Mouse (Mus musculus) kidney, postnatal 0 days (tissue): ENCODE results near the gene Vsig2. TPM values are rescaled to one million over a fixed set of nuclear protein-coding genes. Genes with fewer than 3 reads are reported as not detected.

ENCODE experiments used
- ATAC-seq: fragments of 200-750 bp; cut with Nextera tagmentation; replicated peaks from 2 replicates; pipeline ENCODE4 v1.8.0; 2017; ENCODE audit warnings: low read depth, moderate number of reproducible peaks, moderate TSS enrichment, moderate library complexity; ENCODE audit not compliant: low FRiP score
- DNase-seq: peaks from one replicate; pipeline ENCODE4 v3.0.0-alpha.2; 2016; ENCODE audit warnings: low spot score
- H3K27ac ChIP-seq: fragments of 300-500 bp; sonication (generic); 2 replicates; pipeline ENCODE4 v1.5.1; 2014; ENCODE audit warnings: mild to moderate bottlenecking
- H3K27me3 ChIP-seq: fragments of 300-500 bp; sonication (generic); 2 replicates; pipeline ENCODE4 v1.6.1; 2014; ENCODE audit warnings: low read length, mixed read lengths; ENCODE audit not compliant: insufficient read depth
- H3K36me3 ChIP-seq: fragments of 300-500 bp; sonication (generic); 2 replicates; pipeline ENCODE4 v1.6.1; 2014; ENCODE audit warnings: low read length, mixed read lengths; ENCODE audit not compliant: insufficient read depth
- H3K4me1 ChIP-seq: fragments of 300-500 bp; sonication (generic); replicated peaks from 2 replicates; pipeline ENCODE4 v1.6.1; 2014; ENCODE audit warnings: antibody characterized with exemption, low read length, mixed read lengths; ENCODE audit not compliant: insufficient read depth
- H3K4me2 ChIP-seq: fragments of 300-500 bp; sonication (generic); 2 replicates; pipeline ENCODE4 v1.6.1; 2014; ENCODE audit warnings: mild to moderate bottlenecking, low read length, moderate library complexity, mixed read lengths
- H3K4me3 ChIP-seq: fragments of 300-500 bp; sonication (generic); replicated peaks from 2 replicates; pipeline ENCODE4 v1.5.1; 2014; ENCODE audit warnings: low read depth, low read length
- H3K9ac ChIP-seq: fragments of 300-500 bp; sonication (generic); 2 replicates; pipeline ENCODE4 v1.6.1; 2014; ENCODE audit warnings: low read depth, low read length
- H3K9me3 ChIP-seq: fragments of 300-500 bp; sonication (generic); replicated peaks from 2 replicates; pipeline ENCODE4 v1.6.1; 2016; ENCODE audit warnings: low read length, inconsistent platforms, mixed read lengths
- CTCF ChIP-seq: IDR thresholded peaks from 2 replicates; pipeline ENCODE4 v1.5.1; 2016; ENCODE audit warnings: antibody characterized with exemption, low read depth, mild to moderate bottlenecking, moderate library complexity
- WGBS: fragments of 180-500 bp; shearing (Covaris S2); extraction: QIAGEN DNeasy Blood & Tissue Kit; methylation state at CpG from one replicate; pipeline ENCODE4 v1.1.7; 2014; 5-methylcytosine and 5-hydroxymethylcytosine counted together
- polyA plus RNA-seq: library from polyadenylated mRNA; unstranded; fragments of >200 nt; fragmentation: Nextera tagmentation; extraction: Ambion mirVana; gene quantifications from 2 replicates; pipeline ENCODE4 v1.2.1, GENCODE M21; 2015

Vsig2 gene
- polyA plus RNA-seq, 1 experiment from 2014 or later: 5.5 TPM

DNA sequence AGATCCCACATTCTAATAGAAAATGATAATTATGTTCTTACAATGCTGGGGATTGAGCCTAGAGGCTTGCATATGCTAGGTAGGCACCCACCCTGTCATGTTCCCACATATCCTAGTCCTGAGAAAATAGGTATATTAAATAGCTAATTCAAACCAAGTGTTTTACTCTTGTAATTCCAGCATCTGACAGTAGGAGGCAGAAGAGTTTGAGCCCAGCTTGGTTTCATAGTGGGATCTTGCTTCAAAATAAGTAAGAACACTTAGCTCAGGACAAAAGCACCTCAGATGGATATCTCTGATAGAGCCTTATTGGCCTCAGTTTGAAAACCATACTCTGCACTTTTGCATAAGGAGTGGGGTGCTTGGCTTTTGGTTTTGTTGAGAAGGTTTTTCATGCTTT lies 34.7 kb upstream of the Vsig2 start:
- Histone ChIP-seq H3K9ac (no peak overlapping the region), H3K4me1 (0 out of 2 replicates have a peak, but pooled peaks cover 5% of the 10 kb centered on the region), H3K36me3 (no peaks in the 10 kb centered on the region), H3K27me3 (no peaks in the 10 kb centered on the region), H3K9me3 (no peaks in the 10 kb centered on the region), H3K4me2 (no peak overlapping the region), H3K27ac (no peak overlapping the region), H3K4me3 (no peak overlapping the region)
- no peak for DNase-seq
- no peak; the same call in 1 of the 2 replicates for TF ChIP-seq CTCF
- ATAC-seq: no peak

DNA sequence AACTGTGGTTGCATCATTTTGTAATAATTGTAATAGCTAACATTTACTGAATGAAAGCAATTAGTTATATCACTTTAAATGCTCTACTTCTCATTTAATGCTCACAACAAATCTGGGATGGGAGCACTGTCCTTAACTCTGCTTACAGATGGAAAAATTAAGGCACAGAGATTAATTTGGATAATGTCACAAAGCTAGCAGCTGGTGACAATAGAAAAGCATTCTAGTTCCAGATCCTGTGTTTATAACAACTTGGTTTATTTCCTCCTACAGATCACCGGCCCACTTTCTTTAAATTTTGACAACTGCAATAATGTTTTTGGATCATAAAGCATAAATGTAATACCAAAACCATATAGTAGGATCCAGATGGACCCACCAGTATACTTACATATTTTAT lies 33.0 kb upstream of the Vsig2 start:
- H3K9me3 ChIP-seq: no peaks in the 10 kb centered on the region
- H3K4me2 ChIP-seq: no peak overlapping the region
- no peak overlapping the region for H3K9ac ChIP-seq
- H3K4me1 ChIP-seq: 0 out of 2 replicates have a peak, but pooled peaks cover 5% of the 10 kb centered on the region
- no peak for ATAC-seq
- no peaks in the 10 kb centered on the region for H3K36me3 ChIP-seq
- H3K27me3 ChIP-seq: no peaks in the 10 kb centered on the region
- H3K4me3 ChIP-seq: no peak overlapping the region
- DNase-seq: no peak
- TF ChIP-seq CTCF: no peak
- H3K27ac ChIP-seq: no peak overlapping the region
- 80% methylated on average over 1 of the region's 1 CpGs for WGBS

DNA sequence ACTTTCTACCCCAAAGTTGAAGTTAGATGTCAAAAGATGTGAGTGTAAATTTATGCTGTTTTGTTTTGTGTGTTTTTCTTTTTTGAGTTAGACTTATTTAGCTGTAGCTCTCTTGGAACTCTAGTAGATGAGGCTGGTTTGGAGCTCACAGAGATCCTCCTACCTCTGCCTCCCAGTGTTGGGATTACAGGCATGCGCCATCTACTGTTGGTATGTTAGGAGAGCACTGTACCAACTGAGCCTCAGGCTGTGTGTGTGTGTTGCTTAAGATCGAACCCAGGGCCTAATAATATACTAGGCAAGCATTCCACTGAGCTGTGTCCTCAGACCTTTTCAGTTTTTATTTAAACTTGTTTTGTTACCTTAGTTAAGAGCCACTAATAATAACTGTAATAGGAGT lies 27.0 kb upstream of the Vsig2 start:
- ATAC-seq: no peak
- no peaks in the 10 kb centered on the region for H3K27me3 ChIP-seq
- no peak overlapping the region for H3K27ac ChIP-seq
- no peak for DNase-seq
- WGBS: 91% methylated on average over 2 of the region's 2 CpGs
- no peak overlapping the region for H3K9ac ChIP-seq
- 0 out of 2 replicates have a peak, but pooled peaks cover 7% of the 10 kb centered on the region for H3K4me1 ChIP-seq
- H3K4me2 ChIP-seq: no peak overlapping the region
- H3K4me3 ChIP-seq: no peak overlapping the region
- no peaks in the 10 kb centered on the region for H3K36me3 ChIP-seq
- H3K9me3 ChIP-seq: no peaks in the 10 kb centered on the region
- peak; percentile 24; the same call in 1 of the 2 replicates for TF ChIP-seq CTCF

DNA sequence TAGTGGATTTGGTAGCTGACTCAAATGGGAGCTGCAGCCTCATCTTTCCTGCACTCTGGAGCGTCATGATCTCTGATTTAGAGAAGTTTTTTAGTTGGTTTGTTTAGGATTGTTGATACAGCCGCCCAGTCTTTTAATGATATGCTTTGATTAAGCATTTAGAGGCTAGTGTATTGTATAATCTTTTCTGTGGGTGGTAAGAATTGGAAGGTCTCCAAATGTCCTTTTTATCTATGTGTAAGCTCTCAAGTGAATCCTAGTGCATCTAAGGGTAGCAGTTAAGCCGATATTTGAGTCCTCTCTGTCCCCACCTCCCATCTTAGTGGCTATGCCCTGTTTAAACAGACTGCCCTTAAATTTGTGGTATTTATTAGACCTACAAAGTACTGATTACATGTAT lies 24.6 kb upstream of the Vsig2 start:
- H3K4me1 ChIP-seq: 0 out of 2 replicates have a peak, but pooled peaks cover 3% of the 10 kb centered on the region
- WGBS: 55% methylated on average over 3 of the region's 3 CpGs
- H3K4me3 ChIP-seq: no peak overlapping the region
- no peak for TF ChIP-seq CTCF
- no peak overlapping the region for H3K9ac ChIP-seq
- no peaks in the 10 kb centered on the region for H3K27me3 ChIP-seq
- DNase-seq (no peak), ATAC-seq (no peak)
- peak overlapping the region; percentile 15; the same call in 1 of the 2 replicates for H3K27ac ChIP-seq
- H3K9me3 ChIP-seq: no peaks in the 10 kb centered on the region
- 0 out of 2 replicates have a peak, but pooled peaks cover 7% of the 10 kb centered on the region for H3K36me3 ChIP-seq
- no peak overlapping the region for H3K4me2 ChIP-seq

DNA sequence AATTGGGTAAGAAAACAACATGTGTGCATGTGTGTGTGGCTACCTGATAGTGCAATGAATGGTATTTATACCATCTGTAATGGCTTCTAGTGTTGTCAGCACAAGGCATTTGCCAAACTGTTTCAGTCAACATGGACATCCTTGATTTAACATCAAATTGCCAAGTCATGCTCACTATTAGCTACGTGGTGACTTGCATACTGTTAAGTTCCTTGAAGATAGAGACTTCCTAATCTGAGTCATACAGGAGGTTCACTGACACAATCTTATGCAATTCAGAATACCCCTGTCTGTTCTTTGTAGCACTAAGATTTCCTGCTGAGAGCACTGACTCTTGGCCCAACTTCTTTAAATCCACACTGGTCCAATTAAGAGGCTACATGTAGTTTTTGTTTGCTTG lies 21.6 kb upstream of the Vsig2 start:
- Histone ChIP-seq H3K36me3 (0 out of 2 replicates have a peak, but pooled peaks cover 22% of the 10 kb centered on the region), H3K27ac (no peak overlapping the region), H3K9me3 (no peaks in the 10 kb centered on the region), H3K9ac (no peak overlapping the region), H3K4me1 (0 out of 2 replicates have a peak, but pooled peaks cover 3% of the 10 kb centered on the region), H3K27me3 (no peaks in the 10 kb centered on the region), H3K4me2 (no peak overlapping the region), H3K4me3 (no peak overlapping the region)
- WGBS: 83% methylated on average over 1 of the region's 1 CpGs
- ATAC-seq (no peak), DNase-seq (no peak)
- no peak for TF ChIP-seq CTCF

DNA sequence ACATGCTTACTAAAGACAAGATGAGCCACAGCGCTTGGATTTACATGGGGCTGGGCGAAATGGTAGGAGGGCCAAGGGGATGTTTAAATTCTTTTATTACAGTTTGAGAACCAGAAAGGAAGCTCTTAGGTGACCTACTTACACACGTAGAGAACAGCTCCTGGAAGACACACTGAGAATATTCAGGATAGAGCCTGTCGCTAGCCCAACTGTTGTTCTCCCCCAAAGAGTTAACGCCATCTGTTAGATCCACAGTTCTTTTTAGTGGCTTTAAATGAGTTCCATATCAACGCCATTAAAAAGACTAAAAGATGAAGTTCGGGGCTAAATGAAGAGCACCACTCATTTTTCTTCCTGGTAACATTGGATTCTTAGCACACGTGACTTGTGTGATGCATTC lies 20.1 kb upstream of the Vsig2 start:
- H3K27me3 ChIP-seq: no peaks in the 10 kb centered on the region

DNA sequence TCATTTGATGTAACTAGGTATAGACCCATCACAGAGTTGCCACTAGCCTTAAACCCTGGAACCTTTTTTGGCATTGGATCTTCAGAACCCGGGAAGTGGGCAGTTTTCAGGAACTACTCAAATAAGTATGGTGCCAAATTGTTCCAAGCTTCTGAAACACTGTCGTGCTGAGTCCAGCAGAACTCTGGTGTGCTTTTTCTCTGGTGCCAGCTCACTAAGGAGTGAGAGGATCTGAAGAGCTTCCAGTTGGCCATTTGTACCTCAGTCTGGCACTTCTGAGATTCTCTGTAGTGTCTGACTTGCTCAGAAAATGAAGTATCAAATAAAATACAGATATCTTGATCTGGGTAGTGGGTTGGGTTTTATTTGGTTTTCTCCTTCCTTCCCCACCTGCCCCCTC lies 19.1 kb upstream of the Vsig2 start:
- H3K4me3 ChIP-seq: no peak overlapping the region
- ATAC-seq: no peak
- H3K9ac ChIP-seq: no peak overlapping the region
- H3K36me3 ChIP-seq: peaks cover 22% of the 10 kb centered on the region; the same call in 1 of the 2 replicates
- H3K4me1 ChIP-seq: no peaks in the 10 kb centered on the region
- no peaks in the 10 kb centered on the region for H3K27me3 ChIP-seq
- no peak overlapping the region for H3K27ac ChIP-seq
- DNase-seq: no peak
- H3K9me3 ChIP-seq: no peaks in the 10 kb centered on the region
- 90% methylated on average over 2 of the region's 2 CpGs for WGBS
- TF ChIP-seq CTCF: no peak
- H3K4me2 ChIP-seq: no peak overlapping the region

More for the DNA sequence above, 20.1 kb upstream of the Vsig2 start:
- H3K36me3 ChIP-seq: 0 out of 2 replicates have a peak, but pooled peaks cover 22% of the 10 kb centered on the region
- ATAC-seq (no peak), DNase-seq (no peak)
- 0 out of 2 replicates have a peak, but pooled peaks cover 3% of the 10 kb centered on the region for H3K4me1 ChIP-seq
- no peaks in the 10 kb centered on the region for H3K9me3 ChIP-seq
- no peak overlapping the region for H3K9ac ChIP-seq
- H3K4me2 ChIP-seq: no peak overlapping the region
- H3K27ac ChIP-seq: no peak overlapping the region
- 95% methylated on average over 8 of the region's 8 CpGs for WGBS
- H3K4me3 ChIP-seq: no peak overlapping the region
- no peak for TF ChIP-seq CTCF
